Mouse (Mus musculus) ovary, postnatal 36 days (tissue): ENCODE results near the gene Eva1b.
A peak's percentile ranks its signal among the peaks of the same experiment; 100 is the strongest.

Experiments used
- DNase-seq: peaks from one replicate; pipeline ENCODE4 v3.0.0; 2022; ENCODE audit warnings: low spot score, mixed read lengths

Eva1b gene

GRCm38 (mm10) chr4:126147533-126148160 is at the start of gene Eva1b:
TSS of gene Eva1b (plus strand) at chr4:126147744.
- peak; percentile 64 for DNase-seq

DNA sequence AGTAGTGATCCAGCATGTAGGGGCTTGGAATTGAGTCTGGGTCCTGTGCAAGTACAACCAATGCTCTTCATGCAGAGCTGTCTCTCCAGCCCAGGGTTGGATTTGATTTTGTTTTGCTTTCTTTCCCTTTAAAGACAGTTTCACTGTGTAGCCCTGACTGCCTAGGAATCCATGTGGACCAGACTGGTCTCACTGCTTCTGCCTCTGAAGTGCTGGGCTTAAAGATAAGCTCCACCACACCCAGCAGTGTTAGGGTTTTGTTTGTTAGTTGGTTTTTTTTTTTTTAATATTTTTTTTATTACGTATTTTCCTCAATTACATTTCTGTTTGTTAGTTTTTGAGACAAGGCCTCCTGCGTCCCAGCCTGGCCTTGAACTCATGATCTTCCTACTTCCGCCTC is 48.2 kb upstream of the Eva1b start:
- no peak for DNase-seq

DNA sequence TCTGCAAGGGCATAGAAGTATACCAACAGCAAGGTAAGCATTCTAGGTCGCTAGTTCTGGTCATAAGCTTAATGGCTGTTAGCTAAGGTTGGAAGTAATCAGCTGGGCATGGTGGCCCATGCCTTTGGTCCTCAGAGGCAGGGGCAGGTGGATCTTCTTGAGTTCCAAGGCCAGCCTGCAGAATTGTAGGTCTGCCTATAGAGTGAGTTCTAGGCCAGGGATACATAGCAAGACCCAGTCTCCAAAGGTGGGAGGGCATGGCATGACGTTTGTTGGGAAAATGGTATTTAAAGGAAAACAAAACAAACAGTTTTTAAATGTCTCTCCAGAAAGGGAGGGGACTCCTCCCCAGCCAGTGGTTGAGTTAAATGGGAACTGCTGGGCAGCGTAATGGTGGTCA is 46.8 kb upstream of the Eva1b start:
- no peak for DNase-seq

DNA sequence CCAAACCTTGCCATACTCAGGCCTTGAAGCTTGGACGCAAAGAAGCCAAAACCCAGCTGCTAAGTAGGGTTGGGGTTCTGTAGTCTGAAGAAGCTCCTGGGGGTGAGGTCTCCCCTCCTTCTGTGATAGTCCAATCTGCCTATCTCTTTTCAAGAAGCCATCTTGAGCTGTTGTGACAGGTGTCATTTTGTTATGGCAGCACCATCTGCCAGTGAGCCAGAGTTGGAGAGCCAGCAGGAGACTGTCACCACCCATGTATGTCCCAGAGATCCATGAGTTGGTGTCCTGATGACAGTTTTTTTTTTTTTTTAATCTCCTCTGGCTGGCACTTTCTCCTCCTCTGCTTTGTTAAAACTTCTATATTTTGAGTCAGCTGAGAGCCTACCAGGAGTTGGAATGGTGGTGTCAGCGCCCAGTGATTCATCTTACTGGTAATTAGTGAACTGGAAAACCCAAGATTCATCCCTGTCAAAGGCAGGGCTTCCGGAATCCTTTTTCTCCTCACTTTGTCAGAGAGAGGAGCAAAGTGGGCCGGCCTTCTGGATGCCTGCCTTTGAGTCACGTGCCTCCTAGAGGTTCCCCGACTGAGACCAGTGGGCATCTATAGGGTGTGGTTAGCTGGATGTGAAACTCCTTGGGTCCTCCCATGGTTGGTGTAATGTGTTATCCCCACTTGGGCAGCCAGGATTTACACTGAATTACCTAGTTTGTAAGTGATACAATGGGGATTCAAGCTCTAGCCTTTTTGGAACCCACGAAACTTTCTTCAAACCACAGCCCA is 45.3 kb upstream of the Eva1b start:
- DNase-seq = no peak

GRCm38 (mm10) chr4:126103057-126103581 is 44.4 kb upstream of the Eva1b start:
- peak; percentile 80 for DNase-seq

GRCm38 (mm10) chr4:126103590-126104068 is 43.9 kb upstream of the Eva1b start, which contains the start of gene Stk40:
TSS of gene Stk40 (plus strand) at chr4:126103957.
- DNase-seq = peak; percentile 96

GRCm38 (mm10) chr4:126104261-126105075 is 43.1 kb upstream of the Eva1b start:
- peak; percentile 38 for DNase-seq

DNA sequence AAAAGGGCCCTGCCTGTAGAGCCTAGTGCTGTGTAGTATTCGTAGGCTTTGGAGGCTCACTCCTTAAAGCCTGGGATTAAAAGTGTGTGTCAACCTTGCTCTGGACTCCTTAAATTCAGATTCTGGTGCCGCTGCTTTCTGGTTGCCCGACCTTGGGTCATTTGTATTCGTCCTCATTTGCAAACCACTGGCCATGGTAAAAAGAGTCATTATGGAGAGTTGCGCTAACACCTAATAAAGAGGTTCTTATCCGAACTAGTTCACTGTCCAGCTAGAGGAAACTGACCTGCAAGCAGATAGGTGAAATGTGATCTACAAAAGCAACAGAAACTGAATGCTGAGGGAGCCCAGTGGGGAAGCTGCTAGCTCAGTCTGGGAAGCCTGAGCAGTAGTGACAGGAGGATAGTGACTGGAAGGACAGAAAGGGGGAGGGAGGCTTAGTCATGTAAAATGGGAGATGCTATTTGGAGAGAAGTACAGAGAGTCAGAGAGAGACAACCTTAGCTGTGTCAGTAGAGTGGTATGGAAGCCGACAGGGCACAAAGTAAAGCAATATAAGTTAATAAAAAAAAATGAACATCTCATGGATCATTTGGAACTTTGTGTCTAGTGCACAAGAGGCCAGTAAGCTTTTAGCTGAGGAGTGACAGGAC is 42.3 kb upstream of the Eva1b start:
- no peak for DNase-seq

DNA sequence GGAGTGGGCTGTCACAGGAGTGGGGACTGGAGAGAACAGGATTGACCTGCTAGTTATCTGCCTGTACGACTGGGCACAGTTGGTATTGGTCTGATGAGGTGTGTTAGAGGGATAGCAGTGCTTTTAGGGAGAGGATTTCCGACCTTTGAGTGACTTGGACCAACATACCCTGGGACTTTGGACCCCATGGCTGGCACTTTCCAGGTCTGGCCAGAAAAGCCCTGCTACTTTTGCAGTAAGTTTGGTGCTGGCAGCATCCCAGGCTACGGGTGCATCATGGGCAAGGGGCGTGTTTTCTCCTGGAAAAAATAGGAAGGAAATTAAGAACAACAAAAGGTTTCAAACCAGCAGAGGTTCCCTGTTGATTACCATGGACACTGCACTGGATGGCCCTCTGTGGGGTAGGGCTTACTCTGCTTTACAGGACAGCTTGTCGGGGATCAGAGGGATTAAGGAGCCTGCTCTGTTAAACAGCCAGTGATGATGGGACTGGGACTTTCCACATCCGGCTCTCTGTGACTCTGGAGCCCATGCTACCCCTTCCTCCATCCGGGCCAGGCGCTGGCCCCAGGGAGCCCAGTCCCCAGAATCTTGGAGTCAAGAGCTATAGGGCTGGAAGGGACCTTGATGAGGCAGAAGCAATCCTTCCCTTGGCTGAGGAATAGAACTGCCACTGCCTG is 39.3 kb upstream of the Eva1b start:
- DNase-seq = no peak

DNA sequence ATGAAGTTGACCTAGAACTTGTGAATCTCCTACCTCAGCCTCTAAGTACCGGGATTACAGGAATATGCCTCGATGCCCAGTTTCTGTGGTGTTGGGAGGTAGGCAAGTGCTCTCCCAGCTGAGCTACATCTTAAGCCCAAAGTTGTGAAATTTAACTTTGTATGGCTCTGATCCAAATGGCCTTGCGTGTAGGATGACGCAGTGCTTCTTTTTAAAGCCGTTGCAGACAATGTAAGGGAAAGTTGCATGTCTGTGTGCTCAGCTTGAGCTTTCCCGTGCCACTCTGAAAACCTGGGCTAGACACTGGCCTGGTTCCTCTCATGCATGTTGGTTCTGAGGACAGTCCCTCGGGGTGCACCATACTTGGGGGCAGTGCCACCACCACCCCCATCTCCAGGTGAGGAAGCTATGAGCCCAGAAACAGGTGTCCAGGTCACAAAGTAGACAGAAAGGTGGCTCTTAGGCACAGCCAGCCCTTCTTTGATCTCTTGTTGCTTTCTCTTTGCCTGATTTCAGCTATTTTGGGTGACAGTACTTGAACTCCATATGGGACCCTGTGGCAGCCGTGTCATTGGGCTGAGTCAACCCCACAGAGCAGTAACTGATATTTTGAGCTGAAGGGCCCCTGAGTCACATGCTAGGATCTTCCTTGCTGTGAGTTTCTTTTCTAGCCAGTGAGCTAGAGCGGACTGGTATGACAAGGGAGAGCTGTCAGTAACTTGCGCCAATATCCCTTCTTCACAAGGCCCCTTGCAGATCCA is 37.8 kb upstream of the Eva1b start:
- DNase-seq = no peak

GRCm38 (mm10) chr4:126110374-126111152 is 37.0 kb upstream of the Eva1b start:
- peak; percentile 64 for DNase-seq

DNA sequence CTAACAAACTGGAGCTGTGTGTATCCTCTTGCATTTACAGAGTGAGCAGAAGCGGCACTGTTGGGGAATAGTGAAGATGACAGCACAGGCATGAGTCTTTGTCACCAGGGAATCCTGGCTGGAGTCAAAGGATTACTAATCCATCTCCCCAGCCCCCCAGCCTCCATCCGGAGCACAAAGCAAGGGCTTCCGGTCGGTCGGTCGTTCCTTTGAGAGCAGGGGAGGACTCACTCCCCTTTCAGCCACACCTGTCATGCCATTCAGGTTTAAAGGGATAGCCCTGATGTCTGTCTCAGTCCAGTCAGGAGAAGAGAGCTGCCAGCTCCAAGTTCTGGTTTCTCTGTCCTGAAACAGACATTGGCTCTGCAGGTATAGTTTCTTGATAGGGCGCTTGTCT is 36.4 kb upstream of the Eva1b start:
- DNase-seq = no peak

DNA sequence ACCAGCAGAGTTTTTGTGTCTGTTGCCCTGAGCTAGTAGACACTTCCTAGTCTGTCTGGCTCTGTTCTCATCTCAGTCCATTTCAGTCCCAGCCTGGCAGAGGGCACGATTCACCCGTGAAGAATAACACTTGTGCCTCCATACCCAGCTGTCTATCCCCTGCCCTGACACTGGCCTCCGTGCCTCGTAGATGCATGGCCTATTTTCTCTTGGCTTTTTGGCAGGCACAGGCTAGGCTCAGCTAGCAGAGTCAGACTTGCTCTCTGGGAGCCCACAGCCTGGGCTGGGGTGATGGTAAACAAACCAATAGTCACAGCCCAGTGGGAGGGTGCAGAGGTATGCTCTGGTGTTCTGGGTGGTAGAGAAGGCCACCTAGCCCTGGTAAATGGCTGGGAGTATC is 34.3 kb upstream of the Eva1b start:
- no peak for DNase-seq

- peak; percentile 53 for DNase-seq
Measured at GRCm38 (mm10) chr4:126113943-126114342, 33.6 kb upstream of the Eva1b start.

DNA sequence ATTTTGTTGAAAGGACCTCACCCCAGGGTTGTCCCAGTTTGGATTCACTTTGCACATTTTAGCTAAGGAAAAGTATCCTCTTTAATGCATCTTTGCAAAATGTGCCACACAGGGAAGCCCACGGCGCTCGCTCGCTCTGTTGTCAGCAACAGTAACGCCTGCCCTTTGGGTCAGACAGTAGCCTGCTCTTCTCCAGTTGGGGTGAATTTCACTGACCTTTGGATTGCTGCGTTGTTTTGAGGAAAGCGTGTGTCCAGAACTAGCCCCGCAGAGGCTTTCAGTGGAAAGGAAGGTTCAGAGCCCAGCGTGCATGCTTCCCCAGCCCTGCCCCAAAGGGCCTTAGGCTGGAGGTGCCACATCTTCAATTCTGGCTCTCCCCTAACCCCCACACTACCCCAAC is 32.1 kb upstream of the Eva1b start:
- DNase-seq = no peak

GRCm38 (mm10) chr4:126115871-126116521 is 31.5 kb upstream of the Eva1b start:
- no peak for DNase-seq

- no peak for DNase-seq
Measured at GRCm38 (mm10) chr4:126117116-126117515, 30.4 kb upstream of the Eva1b start.

DNA sequence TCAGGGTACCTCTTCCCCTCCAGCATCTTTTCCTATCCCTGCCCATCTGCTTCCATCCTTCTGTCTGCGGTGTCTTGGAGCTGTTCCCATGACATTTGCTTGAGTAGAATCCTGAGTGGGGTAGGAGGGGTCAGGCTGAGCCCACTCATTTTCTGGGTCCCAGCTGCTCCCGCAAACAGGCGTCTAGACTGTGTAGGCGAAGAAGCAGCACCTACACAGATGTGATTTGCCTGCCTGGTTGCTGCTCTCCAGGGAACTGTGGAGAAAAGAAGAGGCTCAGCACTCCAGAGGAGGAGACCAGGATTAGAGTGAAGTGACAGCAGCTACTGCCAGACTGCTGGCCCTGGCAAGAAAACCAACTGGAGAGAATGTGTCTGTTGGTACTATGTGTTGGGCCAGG is 28.9 kb upstream of the Eva1b start:
- no peak for DNase-seq

DNA sequence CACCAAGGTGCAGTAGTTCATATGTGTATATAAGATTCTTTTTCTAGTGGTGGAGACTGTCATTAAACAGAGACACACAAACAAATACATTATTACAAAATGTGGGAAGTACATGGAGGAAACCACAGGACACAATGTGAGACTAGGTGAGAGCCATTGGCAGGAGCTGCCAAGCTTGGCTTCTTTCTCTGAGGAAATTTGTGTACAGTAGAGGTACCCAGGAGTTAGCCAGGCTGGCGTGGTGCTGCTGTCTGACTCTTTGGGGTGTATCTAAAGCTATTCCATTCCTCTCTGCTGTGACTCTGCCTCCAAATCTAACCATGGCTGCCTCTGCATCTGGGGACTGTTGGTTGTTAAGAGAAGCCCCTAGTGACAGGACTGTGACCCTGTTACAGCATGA is 28.5 kb upstream of the Eva1b start:
- DNase-seq = no peak
